Mouse (Mus musculus) forebrain, embryonic 14.5 days (tissue): ENCODE results near the gene Ppat. TPM values are rescaled to one million over a fixed set of nuclear protein-coding genes. Genes with fewer than 3 reads are reported as not detected.

ENCODE experiments used
- ATAC-seq: fragments of 200-750 bp; cut with Nextera tagmentation; 2 replicates; pipeline ENCODE4 v1.8.0; 2017; ENCODE audit warnings: mild to moderate bottlenecking, moderate library complexity
- DNase-seq: peaks from one replicate; pipeline ENCODE4 v3.0.0-alpha.2; 2015; ENCODE audit warnings: low spot score
- H3K27ac ChIP-seq: fragments of 300-500 bp; sonication (generic); 2 replicates; pipeline ENCODE4 v1.5.1; 2014; ENCODE audit warnings: low read depth, mild to moderate bottlenecking, control low read depth, low read length, moderate library complexity
- H3K27me3 ChIP-seq: fragments of 300-500 bp; sonication (generic); replicated peaks from 2 replicates; pipeline ENCODE4 v1.6.1; 2014; ENCODE audit warnings: low read length, control low read depth, mixed read lengths; ENCODE audit not compliant: control insufficient read depth, insufficient read depth
- H3K36me3 ChIP-seq: fragments of 300-500 bp; sonication (generic); 2 replicates; pipeline ENCODE4 v1.6.1; 2014; ENCODE audit warnings: low read length, control low read depth; ENCODE audit not compliant: control insufficient read depth, insufficient read depth
- H3K4me1 ChIP-seq: fragments of 300-500 bp; sonication (generic); 2 replicates; pipeline ENCODE4 v1.6.1; 2014; ENCODE audit warnings: antibody characterized with exemption, low read length, control low read depth; ENCODE audit not compliant: control insufficient read depth, insufficient read depth
- H3K4me2 ChIP-seq: fragments of 300-500 bp; sonication (generic); 2 replicates; pipeline ENCODE4 v1.6.1; 2014; ENCODE audit warnings: mild to moderate bottlenecking, control low read depth, low read length
- H3K4me3 ChIP-seq: fragments of 300-500 bp; sonication (generic); 2 replicates; pipeline ENCODE4 v1.5.1; 2014; ENCODE audit warnings: low read depth, low read length, control low read depth
- H3K9ac ChIP-seq: fragments of 300-500 bp; sonication (generic); 2 replicates; pipeline ENCODE4 v1.6.1; 2014; ENCODE audit warnings: mild to moderate bottlenecking, low read length, control low read depth, moderate library complexity
- H3K9me3 ChIP-seq: fragments of 300-500 bp; sonication (generic); replicated peaks from 2 replicates; pipeline ENCODE4 v1.6.1; 2016; ENCODE audit warnings: low read length, control low read depth, mixed read lengths; ENCODE audit not compliant: control insufficient read depth
- WGBS: fragments of 180-500 bp; shearing (Covaris S2); extraction: QIAGEN DNeasy Blood & Tissue Kit; methylation state at CpG from one replicate; pipeline ENCODE4 v1.1.7; 2014; 5-methylcytosine and 5-hydroxymethylcytosine counted together
- polyA plus RNA-seq: library from polyadenylated mRNA; unstranded; fragments of >200 nt; fragmentation: Nextera tagmentation; extraction: Ambion mirVana; gene quantifications from 2 replicates; pipeline ENCODE4 v1.2.1, GENCODE M21; 2014

Ppat gene
- polyA plus RNA-seq, 1 experiment from 2014 or later = 19.5 TPM

GRCm38 (mm10) chr5:76906155-76906499 lies 45.3 kb downstream of the Ppat start:
- peak overlapping the region; percentile 68 for H3K4me3 ChIP-seq
- ATAC-seq = no peak
- no peaks in the 10 kb centered on the region for H3K27me3 ChIP-seq
- H3K9ac ChIP-seq = peak overlapping the region; percentile 85
- H3K4me2 ChIP-seq = peak overlapping the region; percentile 74
- WGBS = 29% methylated on average over 3 of the region's 3 CpGs
- H3K36me3 ChIP-seq = no peaks in the 10 kb centered on the region
- H3K4me1 ChIP-seq = peaks cover 6% of the 10 kb centered on the region; the same call in 1 of the 2 replicates
- no peak for DNase-seq
- no peaks in the 10 kb centered on the region for H3K9me3 ChIP-seq
- 0 out of 2 replicates have a peak overlapping the region, but pooled peaks have one; percentile 80 for H3K27ac ChIP-seq

GRCm38 (mm10) chr5:76905405-76906154 lies 45.8 kb downstream of the Ppat start, which contains the start of gene Aasdh:
Gene Aasdh, minus strand, starts transcription at chr5:76905514.
- Histone ChIP-seq H3K9ac (peak within 1 kb of the TSS; percentile 85), H3K27ac (peak within 1 kb of the TSS; percentile 80), H3K9me3 (no peaks in the 10 kb centered on the region), H3K36me3 (no peaks in the 10 kb centered on the region), H3K4me3 (peak within 1 kb of the TSS; percentile 68), H3K4me2 (peak within 1 kb of the TSS; percentile 74), H3K4me1 (peaks cover 6% of the 10 kb centered on the region; the same call in 1 of the 2 replicates), H3K27me3 (no peaks in the 10 kb centered on the region)
- WGBS = 1% methylated on average over 47 of the region's 47 CpGs
- ATAC-seq (peak; percentile 99), DNase-seq (peak; percentile 96)

- DNase-seq = peak; percentile 11
- H3K27me3 ChIP-seq = no peaks in the 10 kb centered on the region
- WGBS = 1% methylated on average over 19 of the region's 19 CpGs
Measured at GRCm38 (mm10) chr5:76904713-76905404, 46.5 kb downstream of the Ppat start.

GRCm38 (mm10) chr5:76902131-76902530 lies 49.2 kb downstream of the Ppat start:
- Histone ChIP-seq H3K36me3 (no peaks in the 10 kb centered on the region), H3K4me1 (peaks cover 6% of the 10 kb centered on the region; the same call in 1 of the 2 replicates), H3K27me3 (no peaks in the 10 kb centered on the region), H3K4me2 (no peak overlapping the region), H3K9ac (no peak overlapping the region), H3K27ac (no peak overlapping the region), H3K4me3 (no peak overlapping the region), H3K9me3 (no peaks in the 10 kb centered on the region)
- DNase-seq = no peak
- ATAC-seq = no peak
- WGBS = 87% methylated on average over 4 of the region's 4 CpGs

More at GRCm38 (mm10) chr5:76904713-76905404, 46.5 kb downstream of the Ppat start:
- Histone ChIP-seq H3K9me3 (no peaks in the 10 kb centered on the region), H3K4me3 (peak overlapping the region; percentile 68), H3K4me1 (peaks cover 6% of the 10 kb centered on the region; the same call in 1 of the 2 replicates), H3K27ac (peak overlapping the region; percentile 80), H3K4me2 (peak overlapping the region; percentile 74), H3K9ac (peak overlapping the region; percentile 85), H3K36me3 (no peaks in the 10 kb centered on the region)
- ATAC-seq = peak; percentile 66; the same call in 1 of the 2 replicates

- ATAC-seq (no peak), DNase-seq (no peak)
- H3K4me3 ChIP-seq = no peak overlapping the region
- no peak overlapping the region for H3K27ac ChIP-seq
- H3K4me1 ChIP-seq = no peaks in the 10 kb centered on the region
- 100% methylated on average over 2 of the region's 2 CpGs for WGBS
- H3K4me2 ChIP-seq = no peak overlapping the region
- H3K9me3 ChIP-seq = no peaks in the 10 kb centered on the region
- no peaks in the 10 kb centered on the region for H3K27me3 ChIP-seq
- H3K36me3 ChIP-seq = peaks cover 57% of the 10 kb centered on the region
- H3K9ac ChIP-seq = no peak overlapping the region
Measured at GRCm38 (mm10) chr5:76893084-76893483, 58.3 kb downstream of the Ppat start.

GRCm38 (mm10) chr5:76892608-76893007 lies 58.8 kb downstream of the Ppat start:
- WGBS = 86% methylated on average over 2 of the region's 2 CpGs
- no peak overlapping the region for H3K27ac ChIP-seq
- H3K4me3 ChIP-seq = no peak overlapping the region
- ATAC-seq = no peak
- H3K9ac ChIP-seq = no peak overlapping the region
- DNase-seq = no peak
- H3K4me1 ChIP-seq = no peaks in the 10 kb centered on the region
- no peaks in the 10 kb centered on the region for H3K9me3 ChIP-seq
- H3K27me3 ChIP-seq = no peaks in the 10 kb centered on the region
- H3K36me3 ChIP-seq = peaks cover 60% of the 10 kb centered on the region
- H3K4me2 ChIP-seq = no peak overlapping the region

GRCm38 (mm10) chr5:76887011-76887410 lies 64.4 kb downstream of the Ppat start:
- no peak for ATAC-seq
- H3K36me3 ChIP-seq = peaks cover 67% of the 10 kb centered on the region
- no peak overlapping the region for H3K27ac ChIP-seq
- no peaks in the 10 kb centered on the region for H3K9me3 ChIP-seq
- H3K4me2 ChIP-seq = no peak overlapping the region
- H3K4me1 ChIP-seq = no peaks in the 10 kb centered on the region
- H3K27me3 ChIP-seq = no peaks in the 10 kb centered on the region
- H3K4me3 ChIP-seq = no peak overlapping the region
- H3K9ac ChIP-seq = no peak overlapping the region
- no peak for DNase-seq
- WGBS = 88% methylated on average over 2 of the region's 2 CpGs

- Histone ChIP-seq H3K9ac (no peak overlapping the region), H3K4me2 (no peak overlapping the region), H3K4me1 (no peaks in the 10 kb centered on the region), H3K4me3 (no peak overlapping the region), H3K27me3 (no peaks in the 10 kb centered on the region), H3K36me3 (peaks cover 50% of the 10 kb centered on the region), H3K27ac (no peak overlapping the region), H3K9me3 (no peaks in the 10 kb centered on the region)
- ATAC-seq (no peak), DNase-seq (no peak)
- WGBS = 95% methylated on average over 1 of the region's 1 CpGs
Measured at GRCm38 (mm10) chr5:76884107-76884506, 67.3 kb downstream of the Ppat start.
